Mouse (Mus musculus) layer of hippocampus, adult 11-12 months (tissue): Measurements from ENCODE around the gene Slco2a1.

Source experiments
- DNase-seq: peaks from one replicate; pipeline ENCODE4 v3.0.0; 2022; ENCODE audit warnings: low spot score

Gene Slco2a1

DNA sequence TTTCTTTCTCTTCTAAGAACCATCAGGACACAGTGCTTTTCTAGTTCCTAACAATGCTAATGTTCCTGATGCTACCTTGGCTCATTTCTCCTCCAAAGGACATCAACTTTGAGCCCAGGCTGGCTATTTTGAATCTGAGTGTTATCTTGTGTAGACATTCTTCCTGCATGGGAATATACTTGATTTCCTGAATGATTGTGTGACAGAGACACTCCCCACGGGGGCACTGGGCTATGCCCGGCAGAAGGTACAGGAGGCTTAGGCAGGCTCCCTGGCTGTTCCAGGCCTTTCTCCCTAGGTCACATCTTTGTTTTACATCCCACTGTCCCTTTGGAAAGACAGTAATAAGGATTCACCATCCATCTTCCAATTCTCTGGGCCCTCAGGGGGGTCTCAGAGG lies 49.8 kb downstream of the Slco2a1 start:
- no peak for DNase-seq

DNA sequence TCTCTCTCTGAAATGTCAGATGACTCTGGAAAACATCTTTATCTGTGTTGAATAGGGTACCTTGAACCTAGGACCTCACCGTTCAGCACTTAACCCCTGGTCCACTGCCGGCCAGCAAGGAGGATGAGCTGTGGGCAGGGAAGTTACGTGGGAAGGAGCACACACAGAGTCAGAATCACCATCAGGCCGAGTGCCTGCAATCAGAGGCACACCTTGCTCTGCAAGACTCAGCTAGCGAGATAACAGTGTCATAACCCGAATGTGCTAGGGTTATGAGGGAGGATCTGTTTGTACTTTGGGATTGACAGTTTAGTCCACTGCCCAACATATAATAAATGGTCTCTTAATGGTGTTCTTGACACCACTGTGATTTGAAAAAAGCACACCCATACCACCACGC lies 50.2 kb downstream of the Slco2a1 start:
- DNase-seq, result no peak

DNA sequence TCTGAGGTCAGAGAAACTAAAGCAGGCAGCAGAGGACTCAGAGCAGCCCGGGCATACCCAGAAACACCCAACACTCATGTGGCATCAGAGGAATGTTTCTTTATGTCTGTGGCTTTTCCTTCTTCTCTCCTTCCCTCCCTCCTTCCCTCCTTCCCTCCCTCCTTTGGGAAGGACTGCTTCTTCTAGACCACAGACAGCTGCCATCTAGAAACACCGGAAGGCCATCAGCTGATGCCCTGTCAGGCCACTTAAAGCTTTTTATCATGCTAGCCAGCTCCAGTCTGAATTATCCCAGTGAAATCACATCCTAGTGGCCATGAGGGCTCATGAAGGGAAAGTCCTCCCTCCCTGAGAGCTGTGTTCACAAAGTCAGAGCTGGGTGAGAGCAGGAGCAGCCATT lies 52.1 kb downstream of the Slco2a1 start:
- no peak for DNase-seq

DNA sequence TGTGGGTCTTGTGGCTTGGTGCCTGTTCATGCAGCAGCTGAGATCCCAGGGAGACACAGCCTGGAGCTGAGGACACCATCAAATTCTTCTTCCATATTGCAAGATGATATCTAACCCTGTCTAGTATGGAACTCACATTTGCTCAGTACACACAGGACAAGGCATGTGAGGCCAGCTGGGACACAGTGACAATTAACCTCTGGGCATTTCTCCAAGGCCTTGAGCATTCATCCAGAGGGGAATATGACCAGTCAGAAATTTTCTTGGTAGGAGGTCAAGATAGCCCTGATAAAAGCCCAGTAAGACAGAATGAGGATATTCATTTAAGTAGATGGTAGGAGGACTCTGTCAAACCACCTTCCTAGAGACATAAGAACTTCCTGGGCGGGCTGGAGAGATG lies 56.9 kb downstream of the Slco2a1 start:
- DNase-seq, result no peak

DNA sequence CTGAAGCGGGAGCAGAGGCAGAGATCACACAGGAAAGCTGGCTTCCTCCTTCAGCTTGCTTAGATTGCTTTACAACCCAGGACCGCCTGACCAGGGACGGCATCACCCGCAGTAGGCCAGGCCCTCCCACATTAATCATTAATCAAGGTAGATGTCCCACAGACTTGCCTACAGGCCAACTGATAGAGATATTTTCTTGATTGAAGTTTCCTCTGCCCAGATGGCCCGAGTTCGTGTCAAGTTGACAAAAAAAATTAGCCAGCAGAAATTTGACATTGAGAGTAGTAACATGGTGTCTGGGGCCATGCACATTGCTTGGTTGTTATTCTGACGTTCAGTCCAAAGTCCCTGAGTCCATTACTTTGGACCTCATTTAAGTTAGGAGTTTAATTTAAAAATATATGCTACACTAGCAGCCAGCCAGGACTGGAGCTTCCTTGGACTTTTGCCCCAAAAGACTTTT lies 60.6 kb downstream of the Slco2a1 start:
- no peak for DNase-seq

DNA sequence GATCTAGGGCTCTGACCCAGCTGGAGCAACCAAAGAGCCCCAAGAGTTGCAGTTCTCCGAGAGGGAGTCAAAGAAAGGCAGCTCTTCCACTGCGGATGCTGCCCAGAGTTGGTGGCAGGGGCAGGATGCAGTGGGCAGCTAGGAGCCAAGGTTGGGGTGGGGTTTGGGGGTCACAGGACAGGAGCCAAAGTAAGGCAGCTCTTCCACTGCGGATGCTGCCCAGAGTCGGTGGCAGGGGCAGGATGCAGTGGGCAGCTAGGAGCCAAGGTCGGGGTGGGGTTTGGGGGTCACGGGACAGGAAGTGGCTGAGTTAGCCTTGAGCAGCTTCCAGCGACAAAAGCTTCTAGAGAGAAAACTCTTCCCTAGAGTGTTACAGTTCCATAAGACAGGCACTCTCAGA lies 65.3 kb downstream of the Slco2a1 start:
- no peak for DNase-seq

DNA sequence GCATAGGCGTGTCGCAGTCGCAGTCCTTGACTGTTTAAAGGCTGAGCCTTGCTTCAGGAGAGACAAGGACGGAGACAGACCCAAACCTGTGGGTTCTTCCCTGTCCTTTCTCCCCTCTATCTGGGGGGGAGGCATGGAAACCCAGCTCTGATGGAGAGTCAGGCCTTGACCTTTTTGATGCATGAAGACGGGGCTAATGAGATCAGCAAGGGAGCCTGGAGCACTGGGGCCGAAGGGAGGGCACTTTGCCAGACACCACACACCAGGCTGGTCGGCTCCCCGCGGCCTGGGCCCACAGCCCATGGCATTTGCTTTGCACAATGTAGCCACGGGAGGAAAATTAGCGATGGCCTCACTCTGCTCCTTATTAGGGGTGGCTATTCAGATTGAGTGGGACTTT lies 66.5 kb downstream of the Slco2a1 start:
- no peak for DNase-seq

DNA sequence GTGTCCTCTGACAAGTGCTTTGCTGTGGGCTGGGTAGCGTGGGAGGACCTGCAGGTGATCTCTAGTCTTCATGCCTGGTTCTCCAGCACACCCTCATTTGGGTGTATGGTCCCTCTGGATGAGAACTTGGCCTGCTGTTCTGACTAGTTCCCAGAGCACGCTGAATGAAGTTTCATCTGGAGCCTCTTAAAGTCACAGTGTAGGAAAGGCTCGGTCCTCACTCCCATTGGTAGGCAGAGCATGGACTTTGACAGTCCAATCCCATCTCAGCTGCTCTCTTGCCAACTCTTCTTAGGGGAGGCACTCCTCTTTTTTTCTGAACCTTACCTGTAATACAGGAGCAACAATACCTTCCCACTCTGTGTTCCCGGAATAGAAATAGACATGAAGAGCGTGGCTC lies 67.7 kb downstream of the Slco2a1 start:
- no peak for DNase-seq

DNA sequence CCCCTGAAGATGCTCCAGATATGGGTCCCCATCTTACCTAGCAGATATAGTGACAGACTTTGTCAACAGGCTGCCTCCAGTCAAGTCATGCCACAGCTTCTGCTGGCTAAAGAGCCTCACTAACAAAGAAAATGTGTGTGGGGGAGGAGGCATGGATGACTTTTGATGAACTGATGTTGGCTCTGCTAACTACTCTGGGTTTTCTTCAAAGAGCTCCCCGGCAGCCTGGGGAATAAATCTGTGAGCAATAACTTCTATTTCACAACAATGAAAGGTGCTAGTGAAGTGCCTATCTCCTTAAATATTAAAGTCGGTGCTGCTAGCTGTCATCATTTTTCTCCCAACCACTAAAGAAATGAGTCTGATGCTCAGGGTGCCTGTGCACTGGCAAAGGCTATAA lies 72.0 kb downstream of the Slco2a1 start:
- no peak for DNase-seq

DNA sequence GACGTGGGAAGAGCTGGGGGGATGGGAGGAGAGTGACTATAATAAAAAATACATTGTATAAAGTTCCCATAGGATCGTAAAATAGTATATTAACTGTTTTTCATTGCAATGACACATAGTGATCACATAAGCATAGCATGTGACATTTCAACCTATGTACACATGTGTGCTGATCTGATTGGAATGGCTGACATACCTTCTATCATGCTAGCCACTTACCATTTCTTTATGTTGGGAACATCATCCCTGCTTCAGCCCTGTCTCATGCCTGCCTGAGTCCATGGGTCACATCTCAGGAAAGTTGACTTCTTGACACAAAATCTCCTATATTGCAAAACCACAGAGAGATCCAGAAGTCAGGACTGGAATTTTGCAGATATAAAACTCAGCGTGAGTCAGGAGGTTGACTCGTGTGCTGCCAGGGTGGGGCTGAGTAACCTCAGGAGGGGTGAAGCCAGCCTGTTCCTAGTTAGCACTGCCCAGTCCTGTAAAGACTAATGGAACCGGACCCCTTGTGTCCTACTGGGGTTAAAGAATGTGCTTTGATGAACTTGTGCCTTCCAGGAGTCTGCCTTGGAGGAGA lies 73.0 kb downstream of the Slco2a1 start:
- DNase-seq, result no peak

DNA sequence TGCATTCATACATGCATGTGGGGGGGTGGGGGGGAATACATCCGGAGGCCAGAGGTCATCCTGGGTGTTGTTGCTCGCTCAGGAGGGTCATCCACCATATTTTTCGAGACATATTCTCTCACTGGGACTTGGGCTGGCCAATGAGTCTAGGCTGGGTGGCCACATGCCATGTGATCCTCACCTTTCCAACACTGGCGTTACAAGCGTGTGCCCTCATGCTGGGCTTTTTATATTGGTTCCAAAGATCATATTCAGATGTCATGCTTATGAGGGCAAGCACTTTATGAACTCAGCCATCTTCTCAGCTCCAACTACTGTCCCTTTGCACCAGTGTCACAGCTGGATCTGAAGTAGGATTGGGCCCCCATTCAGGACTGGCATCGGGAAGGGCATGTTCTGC lies 75.1 kb downstream of the Slco2a1 start:
- no peak for DNase-seq

DNA sequence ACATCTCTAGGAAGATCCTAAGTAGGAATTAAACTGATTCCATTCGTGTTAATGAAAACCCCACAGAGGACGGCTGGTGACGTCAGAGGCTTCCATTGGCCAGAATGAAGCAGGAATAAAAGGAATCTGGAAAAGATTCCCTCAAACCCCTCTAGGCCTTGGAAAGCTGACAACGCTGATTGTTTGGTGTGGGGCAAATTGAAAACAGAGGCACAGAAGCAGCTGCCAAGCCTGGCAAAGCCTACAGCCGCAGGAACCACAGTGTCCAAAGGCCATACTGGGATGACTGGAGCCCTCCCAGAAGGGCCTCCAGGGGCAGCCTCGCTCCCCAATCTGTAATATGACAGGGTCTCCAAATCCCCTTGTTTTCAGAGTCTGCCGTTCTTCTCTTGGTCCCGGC lies 78.3 kb downstream of the Slco2a1 start:
- DNase-seq, result no peak

DNA sequence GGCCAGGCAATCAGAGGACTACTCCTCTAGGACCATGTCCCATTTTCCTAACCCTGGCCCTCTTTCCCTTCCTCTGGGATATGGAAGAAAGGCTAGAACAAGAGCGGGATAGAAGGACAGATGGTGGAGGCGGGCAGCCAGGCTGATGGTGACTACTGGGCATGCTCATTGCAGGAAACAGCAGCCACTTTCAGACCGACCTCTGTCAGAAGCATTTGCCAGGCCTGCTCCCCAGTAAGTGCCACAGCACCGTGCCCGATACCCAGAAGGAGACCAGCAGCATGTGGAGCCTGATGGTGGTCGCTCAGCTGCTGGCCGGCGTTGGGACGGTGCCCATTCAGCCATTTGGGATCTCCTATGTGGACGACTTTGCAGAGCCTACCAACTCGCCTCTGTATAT lies 79.1 kb downstream of the Slco2a1 start:
- no peak for DNase-seq

DNA sequence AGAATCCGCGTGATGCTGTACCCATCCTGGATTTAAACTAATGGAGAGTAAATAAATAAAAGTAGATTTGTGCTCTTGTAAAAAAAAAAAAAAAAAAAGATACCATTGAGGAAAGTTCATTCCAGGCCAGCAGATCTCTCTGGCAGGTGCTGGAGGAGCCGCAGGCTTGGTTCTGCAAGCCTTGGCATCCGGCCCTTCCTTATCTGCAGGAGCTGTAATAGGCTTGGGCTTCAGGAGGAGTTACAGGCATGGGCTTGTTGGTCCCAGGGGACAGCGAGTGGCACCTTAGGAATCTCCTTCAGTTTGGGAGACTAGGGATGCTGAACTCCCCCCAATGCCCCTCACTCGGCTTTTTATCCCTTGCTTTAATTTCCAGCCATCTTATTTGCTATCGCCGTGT lies 80.3 kb downstream of the Slco2a1 start:
- no peak for DNase-seq

DNA sequence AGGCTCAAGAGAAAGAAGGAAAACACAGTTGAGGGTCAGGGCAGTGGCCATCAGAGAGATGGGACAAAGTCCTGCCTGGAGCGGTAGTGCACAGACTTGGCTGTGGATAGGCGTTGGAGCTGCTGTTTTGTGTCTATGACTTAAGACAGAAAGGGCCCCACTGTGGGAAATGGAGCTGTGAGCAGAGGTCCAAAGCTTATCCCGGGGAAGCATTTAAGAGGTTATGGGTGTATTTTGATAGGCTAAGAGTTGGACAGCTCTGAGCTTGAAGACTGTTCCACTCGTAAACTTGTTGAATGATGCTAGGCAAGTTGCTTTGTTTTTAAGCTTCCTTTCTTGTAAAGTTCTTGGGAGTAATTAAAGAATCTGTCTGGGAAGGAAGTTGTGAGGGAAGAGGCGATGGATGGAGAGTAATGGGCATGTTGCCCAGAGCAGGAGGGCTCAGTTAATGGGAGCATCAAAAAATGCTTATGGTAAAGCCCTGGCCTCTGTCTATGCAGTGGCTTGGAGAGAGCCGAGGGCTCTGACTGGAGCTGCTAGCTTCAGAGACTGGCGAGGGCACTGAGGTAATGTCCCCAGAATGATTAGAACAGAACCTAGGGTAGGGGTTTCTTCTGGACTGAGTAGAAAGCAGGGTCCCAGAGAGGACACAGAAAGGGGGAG lies 83.2 kb downstream of the Slco2a1 start:
- DNase-seq, result no peak

DNA sequence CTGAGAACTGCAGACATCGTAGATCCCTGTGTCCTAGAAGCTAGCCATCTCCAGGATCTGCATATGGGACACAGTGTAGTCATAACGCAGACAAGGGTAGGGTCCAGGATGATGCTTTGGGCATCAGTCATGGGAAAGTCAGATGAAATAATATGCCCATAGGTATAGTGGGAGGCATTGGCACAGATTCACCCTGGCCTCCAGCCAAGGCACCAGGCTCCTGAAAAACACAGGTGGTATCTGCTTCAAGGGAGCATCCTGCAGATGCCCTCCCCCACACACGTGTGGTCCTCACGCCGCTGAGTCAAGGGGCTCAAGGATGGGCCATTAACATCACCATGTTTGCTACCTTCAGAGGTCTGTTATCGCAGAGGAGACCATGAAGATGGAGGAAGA lies 83.7 kb downstream of the Slco2a1 start:
- DNase-seq, result no peak

DNA sequence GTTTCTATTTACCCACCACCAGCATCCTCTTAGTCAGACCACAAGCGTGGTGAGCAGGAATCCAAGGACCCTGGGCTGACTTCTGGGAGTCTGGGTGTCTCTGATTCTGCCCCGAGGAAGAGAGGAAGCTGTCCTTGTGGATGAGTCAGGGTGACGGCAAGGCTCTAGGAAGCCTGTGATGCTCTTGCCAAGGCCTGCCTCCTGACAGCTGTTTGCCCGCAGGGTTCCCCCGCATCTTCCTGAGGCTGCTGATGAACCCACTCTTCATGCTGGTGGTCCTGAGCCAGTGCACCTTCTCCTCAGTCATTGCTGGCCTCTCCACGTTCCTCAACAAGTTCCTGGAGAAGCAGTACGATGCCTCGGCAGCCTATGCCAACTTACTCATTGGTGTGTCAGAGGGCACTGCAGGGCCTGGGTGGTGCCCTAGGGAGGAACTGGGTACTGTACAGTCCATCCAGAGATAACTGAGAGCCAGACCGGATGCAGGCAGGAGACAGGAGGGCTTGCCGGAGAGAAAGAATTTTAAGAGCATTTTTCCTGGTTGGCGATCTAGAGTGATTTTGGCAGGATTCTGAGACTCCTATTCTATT lies 84.5 kb downstream of the Slco2a1 start:
- DNase-seq, result no peak

DNA sequence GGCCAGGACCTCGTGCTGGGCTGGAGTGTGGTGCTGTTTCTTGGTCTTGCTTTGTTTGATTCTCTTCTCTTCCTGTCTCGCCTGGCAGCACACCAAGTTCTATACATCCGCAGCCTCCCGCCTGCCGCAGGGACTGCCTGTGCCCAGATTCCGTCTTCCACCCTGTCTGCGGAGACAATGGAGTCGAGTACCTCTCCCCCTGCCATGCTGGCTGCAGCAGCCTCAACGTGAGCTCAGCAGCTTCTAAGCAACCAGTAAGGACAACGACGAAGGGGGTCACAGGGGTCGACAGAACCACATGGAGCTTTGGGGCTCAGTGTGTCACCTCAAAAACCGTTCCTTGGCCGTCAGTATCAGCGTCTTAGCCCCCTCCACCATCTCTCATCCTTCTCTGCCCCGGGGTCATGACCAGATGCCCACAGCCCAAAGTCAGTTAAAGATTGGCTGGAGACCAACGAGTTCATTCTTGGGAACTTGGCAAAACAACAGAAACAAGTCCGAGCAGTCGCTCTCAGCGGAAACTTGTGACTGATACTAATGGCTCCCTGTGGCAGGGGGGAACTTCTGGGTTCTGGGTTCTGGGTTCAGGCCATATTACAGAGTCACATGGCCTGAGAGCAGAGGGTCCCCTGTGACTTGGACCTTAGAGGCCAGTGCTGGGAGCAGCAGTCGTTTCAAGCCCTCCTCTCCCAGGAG lies 88.5 kb downstream of the Slco2a1 start:
- DNase-seq, result no peak

DNA sequence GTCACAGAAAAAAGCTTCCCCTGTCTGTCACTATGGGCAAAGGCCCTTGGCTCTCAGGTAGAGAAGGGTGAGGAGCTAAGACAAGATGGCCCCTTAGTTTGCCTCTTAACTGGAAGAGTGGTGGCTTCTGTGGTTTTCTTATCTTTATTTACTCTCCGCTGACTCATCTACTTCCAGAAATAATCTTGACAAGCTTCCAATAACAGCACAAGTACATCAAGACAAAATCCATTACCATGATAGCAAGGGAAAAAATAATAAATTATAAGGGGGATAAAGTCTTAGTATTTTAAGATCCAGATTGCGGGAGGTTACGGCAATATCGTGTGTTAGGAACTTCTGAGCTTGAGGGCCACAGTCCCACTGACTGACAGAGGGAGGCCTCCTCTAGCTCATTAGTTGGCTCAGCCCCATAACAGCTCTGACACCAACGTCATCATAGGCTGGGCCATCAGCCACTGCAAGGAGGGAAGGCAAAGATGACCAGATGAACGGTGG lies 89.7 kb downstream of the Slco2a1 start:
- no peak for DNase-seq

DNA sequence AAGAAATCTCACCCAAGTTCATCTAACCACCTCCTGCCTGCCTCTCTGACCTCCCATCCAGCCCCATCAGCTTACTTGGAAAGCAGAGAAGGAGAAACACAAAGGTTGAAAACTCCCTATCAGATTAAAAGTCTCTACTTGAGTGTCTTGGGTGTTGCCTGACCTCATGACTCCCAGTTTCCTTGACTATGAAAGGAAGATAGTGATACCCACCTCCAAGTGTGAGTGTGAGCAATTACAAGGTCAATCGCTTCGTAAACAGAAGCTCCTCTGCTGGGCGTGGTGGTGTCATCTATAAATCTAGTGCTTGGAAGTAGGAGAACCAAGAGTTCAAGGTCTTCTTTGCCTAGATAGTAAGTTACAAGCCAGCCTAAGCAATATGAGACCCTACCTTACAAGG lies 91.7 kb downstream of the Slco2a1 start:
- DNase-seq, result no peak

DNA sequence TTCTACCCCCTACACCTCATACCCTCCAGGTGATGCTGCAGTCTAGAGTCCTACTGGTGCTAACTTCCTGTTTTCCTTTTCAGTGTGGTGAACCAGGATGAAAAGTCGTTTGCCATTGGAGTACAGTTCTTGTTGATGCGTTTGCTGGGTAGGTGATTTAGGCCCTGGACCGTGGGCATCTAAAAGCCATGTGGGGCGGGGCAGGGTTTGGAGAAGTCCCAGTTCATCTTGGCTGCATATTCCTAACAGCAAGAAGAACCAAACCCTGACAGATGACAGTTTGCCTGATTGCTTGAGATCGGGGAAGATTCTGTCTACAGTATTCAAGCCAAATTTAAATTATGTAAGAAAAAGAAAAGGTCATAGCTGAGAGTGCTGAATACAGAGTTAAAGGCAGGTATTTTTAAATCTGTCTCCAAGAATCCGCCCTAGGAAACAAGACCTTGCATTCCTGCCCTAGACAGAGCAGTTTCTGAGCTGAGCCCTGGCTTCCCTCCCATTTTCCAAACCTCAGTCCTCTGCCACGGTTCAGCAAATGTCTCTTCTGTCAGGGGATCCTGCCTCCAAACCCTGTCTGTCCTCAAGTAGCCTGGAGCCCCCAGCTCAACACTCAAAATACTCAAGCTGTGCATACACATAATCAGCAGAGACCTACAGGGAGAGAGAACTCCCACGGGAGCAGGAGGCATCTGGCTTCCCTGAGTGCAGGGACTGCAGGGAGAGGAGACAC lies 93.9 kb downstream of the Slco2a1 start:
- DNase-seq, result no peak

DNA sequence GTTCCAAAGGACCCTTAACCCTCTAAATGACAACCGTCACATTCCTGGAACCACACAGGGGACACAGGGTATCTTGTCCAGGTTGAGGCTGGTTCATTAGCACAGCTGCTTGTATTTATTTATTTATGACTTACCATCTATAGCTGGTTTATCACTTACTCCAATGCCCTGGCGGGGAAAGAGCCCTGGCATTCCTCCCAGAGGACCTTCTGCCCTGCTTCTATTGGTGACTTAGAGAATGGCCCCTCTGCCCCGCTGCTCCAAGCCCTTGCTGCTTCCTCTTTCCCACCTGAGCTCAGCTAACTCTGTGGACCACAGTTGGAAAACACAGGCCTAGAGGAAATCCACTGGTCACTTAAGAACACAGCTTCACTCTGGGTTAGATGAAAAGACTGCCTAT lies 94.9 kb downstream of the Slco2a1 start:
- DNase-seq, result no peak
